Mouse (Mus musculus) right cerebral cortex, adult 18-20 months (tissue): Measurements from ENCODE around the gene Dazl.

Experiments used
- DNase-seq: peaks from one replicate; pipeline ENCODE4 v3.0.0; 2022; ENCODE audit warnings: mixed read lengths

Gene Dazl

GRCm38 (mm10) chr17:50293241-50293731 is at the start of gene Dazl:
Dazl (minus strand) TSS chr17:50293636.
- DNase-seq, result no peak

GRCm38 (mm10) chr17:50341850-50342544 is 48.6 kb upstream of the Dazl start:
- DNase-seq, result no peak

- DNase-seq, result no peak
These were observed 45.5 kb upstream of the Dazl start for GRCm38 (mm10) chr17:50338901-50339300.

GRCm38 (mm10) chr17:50335776-50336175 is 42.3 kb upstream of the Dazl start:
- no peak for DNase-seq

GRCm38 (mm10) chr17:50334694-50335093 is 41.3 kb upstream of the Dazl start:
- no peak for DNase-seq

GRCm38 (mm10) chr17:50332012-50332300 is 38.5 kb upstream of the Dazl start:
- DNase-seq, result no peak

- no peak for DNase-seq
These were observed 38.0 kb upstream of the Dazl start for GRCm38 (mm10) chr17:50331171-50332011.

GRCm38 (mm10) chr17:50330245-50330644 is 36.8 kb upstream of the Dazl start:
- DNase-seq, result no peak

- no peak for DNase-seq
These were observed 31.2 kb upstream of the Dazl start for GRCm38 (mm10) chr17:50324658-50325057.

- DNase-seq, result no peak
These were observed 25.4 kb upstream of the Dazl start for GRCm38 (mm10) chr17:50318810-50319209.

GRCm38 (mm10) chr17:50316216-50317150 is 23.0 kb upstream of the Dazl start:
- no peak for DNase-seq

GRCm38 (mm10) chr17:50310148-50310802 is 16.8 kb upstream of the Dazl start:
- DNase-seq, result no peak

- peak; percentile 31 for DNase-seq
These were observed 16.2 kb upstream of the Dazl start for GRCm38 (mm10) chr17:50309512-50310072.

- DNase-seq, result no peak
These were observed 15.4 kb upstream of the Dazl start for GRCm38 (mm10) chr17:50308880-50309279.

- no peak for DNase-seq
These were observed 14.7 kb upstream of the Dazl start for GRCm38 (mm10) chr17:50308059-50308647.

- DNase-seq, result no peak
These were observed 9.4 kb upstream of the Dazl start for GRCm38 (mm10) chr17:50302867-50303266.

GRCm38 (mm10) chr17:50300171-50300841 is 6.9 kb upstream of the Dazl start:
- no peak for DNase-seq

GRCm38 (mm10) chr17:50298821-50299220 is 5.4 kb upstream of the Dazl start:
- DNase-seq, result no peak

- no peak for DNase-seq
These were observed 1.3 kb upstream of the Dazl start for GRCm38 (mm10) chr17:50294726-50295125.

- DNase-seq, result peak; percentile 83
These were observed 720 bp downstream of the Dazl start for GRCm38 (mm10) chr17:50292661-50293171.
